Mouse (Mus musculus) cerebellum, postnatal 25 days (tissue): ENCODE measurements at regions not wholly inside any gene's neighbourhood (a gene's known extent, or its start where the extent isn't known, plus 50 kb on each side); places are given as distances from the start of the nearest gene placed in this dataset.

Source experiments
- DNase-seq, 2 experiments: peaks; one replicate each; pipeline ENCODE4 v3.0.0; 2021; ENCODE audit warnings: mixed read lengths in 2 of 2

- no peak for DNase-seq
Measured at GRCm38 (mm10) chr10:124945257-124945656, 444.0 kb downstream of the Slc16a7 start.

- DNase-seq, result peak in 1 of 2 experiments; percentile 10
Measured at GRCm38 (mm10) chr10:124942214-124942613, 447.1 kb downstream of the Slc16a7 start.

GRCm38 (mm10) chr10:124927218-124927617 lies 462.0 kb downstream of the Slc16a7 start:
- DNase-seq, result no peak

- no peak for DNase-seq
Measured at GRCm38 (mm10) chr10:124900044-124900443, 489.2 kb downstream of the Slc16a7 start.

- no peak for DNase-seq
Measured at GRCm38 (mm10) chr10:124878525-124878924, 510.7 kb downstream of the Slc16a7 start.

- no peak for DNase-seq
Measured at GRCm38 (mm10) chr10:124877706-124878105, 511.6 kb downstream of the Slc16a7 start.

- DNase-seq, result no peak
Measured at GRCm38 (mm10) chr10:124872211-124872610, 517.1 kb downstream of the Slc16a7 start.

GRCm38 (mm10) chr10:124842546-124843113 lies 546.6 kb downstream of the Slc16a7 start:
- no peak for DNase-seq

- no peak for DNase-seq
Measured at GRCm38 (mm10) chr10:124833930-124834329, 555.3 kb downstream of the Slc16a7 start.

- DNase-seq, result no peak
Measured at GRCm38 (mm10) chr10:124803997-124804614, 585.2 kb downstream of the Slc16a7 start.
